Mouse (Mus musculus) liver, embryonic 14.5 days (tissue): ENCODE data around the gene Szrd1.

ENCODE experiments used
- CTCF ChIP-seq: IDR thresholded peaks from 2 replicates; pipeline ENCODE4 v1.5.1; 2016; ENCODE audit warnings: antibody characterized with exemption, low read depth, control low read depth
- EP300 ChIP-seq: IDR thresholded peaks from 2 replicates; pipeline ENCODE4 v1.6.1; 2016; ENCODE audit warnings: antibody characterized with exemption, low read depth

DNA sequence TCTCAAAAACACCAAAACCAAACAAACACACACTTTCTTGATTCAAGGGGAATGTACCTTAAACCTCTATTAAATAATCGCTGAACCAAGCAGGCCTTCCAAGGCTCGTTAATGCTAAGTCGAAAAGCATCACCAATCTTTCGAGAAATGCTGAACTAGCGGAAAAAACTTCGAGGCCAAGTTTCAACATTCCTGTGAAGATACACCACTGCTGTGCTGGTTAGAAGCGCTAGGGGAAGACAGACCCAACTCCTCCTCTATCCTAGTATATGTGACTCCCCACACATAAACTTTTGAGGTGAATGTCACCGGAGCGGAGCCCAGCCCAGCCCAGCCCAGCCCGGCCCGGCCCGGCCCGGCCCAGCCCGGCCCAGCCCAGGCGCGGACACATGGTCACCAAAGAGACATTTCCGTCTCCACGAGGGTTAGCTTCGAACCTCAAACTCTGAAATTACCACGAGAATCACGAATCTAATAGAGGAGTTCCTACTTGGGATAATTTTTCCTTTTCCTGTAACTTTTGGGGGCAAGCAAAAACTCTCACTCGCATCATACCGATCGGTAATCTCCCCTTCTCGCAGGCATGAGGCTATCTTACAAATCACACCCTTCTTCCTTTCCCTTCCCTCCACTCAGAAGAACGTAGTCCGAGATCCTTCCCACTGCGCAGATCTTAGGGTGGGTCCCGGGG, 1.0 kb downstream of the Szrd1 start:
- no peak for TF ChIP-seq CTCF
- no peak for TF ChIP-seq EP300
